Comparison of ENCODE assay signal across 8 mouse cellular contexts in genomic region chr7:44998501-44998955, GRCm38 (mm10). TPM values are rescaled to one million over a fixed set of nuclear protein-coding genes. Genes with fewer than 3 reads are reported as not detected.
DNase-seq lines count a peak whose midpoint lies in the region; ATAC-seq and TF ChIP-seq lines count a peak whose summit lies in the region.

Gene Bcl2l12, minus strand, starts transcription at chr7:44998712.

- H3K27me3 ChIP-seq in heart, embryonic 15.5 days, result no peaks in the 10 kb centered on the region
- no peaks in the 10 kb centered on the region for H3K27me3 ChIP-seq in kidney, postnatal 0 days (ENCODE audit: insufficient read depth, low read length)
- no peaks in the 10 kb centered on the region for H3K27me3 ChIP-seq in stomach, embryonic 14.5 days (ENCODE audit: control insufficient read depth, insufficient read depth, low read length)

- H3K9me3 ChIP-seq in heart, embryonic 15.5 days (replicated peaks), result no peaks in the 10 kb centered on the region
- no peaks in the 10 kb centered on the region for H3K9me3 ChIP-seq in kidney, postnatal 0 days (replicated peaks; ENCODE audit: low read length)
- no peaks in the 10 kb centered on the region for H3K9me3 ChIP-seq in stomach, embryonic 14.5 days (ENCODE audit: control insufficient read depth, low read depth, low read length)

- peak within 1 kb of the TSS; percentile 91 for H3K4me2 ChIP-seq in heart, embryonic 15.5 days
- H3K4me2 ChIP-seq in kidney, postnatal 0 days (ENCODE audit: low read length), result peak within 1 kb of the TSS; percentile 87
- peak within 1 kb of the TSS; percentile 93 for H3K4me2 ChIP-seq in stomach, embryonic 14.5 days (replicated peaks; ENCODE audit: low read depth, low read length)

- H3K79me2 ChIP-seq in macrophage (ENCODE audit: inconsistent target), result peaks cover 42% of the 10 kb centered on the region

- H3K9ac ChIP-seq in heart, embryonic 15.5 days, result peak within 1 kb of the TSS; percentile 79
- H3K9ac ChIP-seq in kidney, postnatal 0 days (ENCODE audit: low read depth, low read length), result peak within 1 kb of the TSS; percentile 77
- peak within 1 kb of the TSS; percentile 59 for H3K9ac ChIP-seq in stomach, embryonic 14.5 days (replicated peaks; ENCODE audit: low read depth, low read length)

- peak within 1 kb of the TSS; percentile 81 for H3K4me3 ChIP-seq in embryonic fibroblast, embryonic 13.5 days (ENCODE audit: insufficient read depth, low read length)
- peak within 1 kb of the TSS; percentile 76 for H3K4me3 ChIP-seq in heart, embryonic 15.5 days
- peak within 1 kb of the TSS; percentile 68 for H3K4me3 ChIP-seq in kidney, postnatal 0 days (replicated peaks; ENCODE audit: low read depth, low read length)
- H3K4me3 ChIP-seq in macrophage (ENCODE audit: inconsistent target), result peak within 1 kb of the TSS; percentile 93
- peak within 1 kb of the TSS; percentile 54 for H3K4me3 ChIP-seq in stomach, embryonic 14.5 days (ENCODE audit: low read depth, low read length)

- peak within 1 kb of the TSS; percentile 81 for H3K27ac ChIP-seq in embryonic fibroblast, embryonic 13.5 days (ENCODE audit: insufficient read depth, low read length)
- peak within 1 kb of the TSS; percentile 90 for H3K27ac ChIP-seq in heart, embryonic 15.5 days
- H3K27ac ChIP-seq in kidney, postnatal 0 days, result peak within 1 kb of the TSS; percentile 90
- H3K27ac ChIP-seq in macrophage, result peak within 1 kb of the TSS; percentile 84
- H3K27ac ChIP-seq in stomach, embryonic 14.5 days (ENCODE audit: low read length), result peak within 1 kb of the TSS; percentile 84

- peak; percentile 53 for TF ChIP-seq POLR2A in embryonic fibroblast, embryonic 13.5 days (IDR thresholded peaks at IDR 0.05; ENCODE audit: low read depth, low read length)

- 2% methylated on average over 18 of the region's 18 CpGs for WGBS in heart, embryonic 15.5 days
- under 1% methylated on average over 18 of the region's 18 CpGs for WGBS in kidney, postnatal 0 days
- WGBS in macrophage (ENCODE audit: missing documents), result under 1% methylated on average over 18 of the region's 18 CpGs
- 2% methylated on average over 18 of the region's 18 CpGs for WGBS in stomach, embryonic 14.5 days

- DNase-seq in adipocyte (ENCODE audit: low spot score), result peak; percentile 65
- peak; percentile 53 for DNase-seq in kidney, postnatal 0 days (ENCODE audit: low spot score)
- DNase-seq in frontal cortex, postnatal 10 days (ENCODE audit: low spot score in 2 of 2), result no peak

- no peak for ATAC-seq in CD4-positive, CD25-positive, alpha-beta regulatory T cell, adult 4 months
- no peak for ATAC-seq in heart, embryonic 15.5 days (replicated peaks; ENCODE audit: insufficient number of reproducible peaks, insufficient read depth, low FRiP score, low read depth)
- ATAC-seq in kidney, postnatal 0 days (replicated peaks; ENCODE audit: low FRiP score, low read depth), result 0 out of 2 replicates have a peak, but pooled peaks have one; percentile 15
- no peak for ATAC-seq in stomach, embryonic 14.5 days (ENCODE audit: insufficient number of reproducible peaks, insufficient read depth, low FRiP score, low read depth)

- H3K36me3 ChIP-seq in heart, embryonic 15.5 days, result peaks cover 46% of the 10 kb centered on the region
- H3K36me3 ChIP-seq in kidney, postnatal 0 days (ENCODE audit: insufficient read depth, low read length), result peaks cover 37% of the 10 kb centered on the region
- H3K36me3 ChIP-seq in macrophage (ENCODE audit: inconsistent target), result peaks cover 44% of the 10 kb centered on the region
- H3K36me3 ChIP-seq in stomach, embryonic 14.5 days (ENCODE audit: control insufficient read depth, insufficient read depth, low read length), result peaks cover 38% of the 10 kb centered on the region

- peaks cover 3% of the 10 kb centered on the region; the same call in 1 of the 2 replicates for H3K4me1 ChIP-seq in embryonic fibroblast, embryonic 13.5 days (ENCODE audit: control insufficient read depth, insufficient read depth, low read length)
- H3K4me1 ChIP-seq in heart, embryonic 15.5 days (replicated peaks), result peaks cover 48% of the 10 kb centered on the region
- peaks cover 15% of the 10 kb centered on the region for H3K4me1 ChIP-seq in kidney, postnatal 0 days (replicated peaks; ENCODE audit: insufficient read depth, low read length)
- peaks cover 8% of the 10 kb centered on the region for H3K4me1 ChIP-seq in stomach, embryonic 14.5 days (ENCODE audit: control insufficient read depth, insufficient read depth, low read length)

- TF ChIP-seq CTCF in embryonic fibroblast, embryonic 13.5 days (IDR thresholded peaks at IDR 0.05; ENCODE audit: borderline replicate concordance, insufficient read depth, low read length), result no peak
- TF ChIP-seq CTCF in kidney, postnatal 0 days (IDR thresholded peaks at IDR 0.05; ENCODE audit: low read depth), result no peak

RNA-seq across cellular contexts. Expression of gene Bcl2l12, which starts in this region (rescaled TPM):
- polyA plus RNA-seq in CD4-positive, CD25-positive, alpha-beta regulatory T cell, adult 4 months (2017; shearing (Covaris generic)), result 10 to 100 TPM; 23.6 to 30.1 TPM
- polyA plus RNA-seq in embryonic fibroblast, embryonic 13.5 days (2011; ENCODE audit: insufficient read length, low read depth, missing spikeins), result 31.8 and 37.1 TPM in 2 replicates
- 34.5 and 35.4 TPM in 2 replicates for polyA plus RNA-seq in heart, embryonic 15.5 days (2015; fragmentation: Nextera tagmentation; extraction: Ambion mirVana)
- polyA plus RNA-seq in kidney, postnatal 0 days (2015; fragmentation: Nextera tagmentation; extraction: Ambion mirVana), result 42.8 and 43.4 TPM in 2 replicates
- 10 to 100 TPM in 16 of 26 experiments, 1 to 10 TPM in 10; 2.8 to 30.8 (median 14.9) TPM for total RNA-seq in macrophage (2018; cell fraction: chromatin; rRNA removed)
- total RNA-seq in macrophage (2018; cell fraction: cytosol; rRNA removed), result 10 to 100 TPM in 20 of 26 experiments, 1 to 10 TPM in 6; 7.3 to 15.4 (median 11.5) TPM
- total RNA-seq in macrophage (2018; cell fraction: nucleus; rRNA removed), result 10 to 100 TPM in 15 of 26 experiments, 1 to 10 TPM in 11; 1.8 to 31.2 (median 11.8) TPM
- 10.9 to 14.5 TPM (median 12.9 TPM) in 3 replicates for polyA plus RNA-seq in macrophage (2018)
- 60.6 and 62.9 TPM in 2 replicates for polyA plus RNA-seq in stomach, embryonic 14.5 days (2014; fragmentation: Nextera tagmentation; extraction: Ambion mirVana)

Comparison
In these comparisons a context has a peak if more than half of its experiments do, and no peak if none do; other contexts are left out.
1. DNase-seq: peak in adipocyte (single experiment) and kidney, postnatal 0 days (single experiment); none in frontal cortex, postnatal 10 days (0 of 2).
2. Peak in every context shown above with its lines, with median percentiles within 50 percentile points of each other: H3K27ac ChIP-seq, H3K4me3 ChIP-seq, H3K4me2 ChIP-seq and H3K9ac ChIP-seq.